8 mouse cellular contexts compared by ENCODE assay signal in the genomic region with DNA sequence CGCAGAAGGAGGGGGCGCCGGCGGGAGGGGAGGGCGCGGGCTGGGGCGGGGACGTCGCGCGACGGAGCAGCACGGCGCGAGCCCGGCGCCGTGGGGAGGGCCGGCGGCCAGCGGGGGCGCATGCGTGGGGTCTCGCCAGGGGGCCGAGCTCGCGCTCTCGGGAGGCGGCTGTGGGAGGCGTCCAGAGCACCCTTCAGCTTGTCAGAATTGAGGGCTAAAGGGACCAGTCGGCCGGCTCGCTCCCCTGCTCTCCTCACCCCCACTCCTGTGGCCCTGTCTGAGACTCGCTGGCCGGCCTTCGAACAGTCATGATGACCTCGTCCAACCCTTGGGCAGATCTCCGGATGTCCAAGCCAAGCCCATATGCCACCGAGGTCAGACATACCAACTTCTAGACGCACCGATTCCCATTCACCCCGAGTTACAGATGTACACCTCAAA. TPM values are rescaled to one million over a fixed set of nuclear protein-coding genes. Genes with fewer than 3 reads are reported as not detected.
A peak's percentile ranks its signal among the peaks of the same experiment; 100 is the strongest.
DNase-seq lines count a peak whose midpoint lies in the region; ATAC-seq and TF ChIP-seq lines count a peak whose summit lies in the region.

No protein-coding gene starts in this region.

- H3K9me3 ChIP-seq in lung, postnatal 0 days (ENCODE audit: low read length): no peaks in the 10 kb centered on the region
- H3K9me3 ChIP-seq in forebrain, embryonic 13.5 days (replicated peaks): no peaks in the 10 kb centered on the region
- no peaks in the 10 kb centered on the region for H3K9me3 ChIP-seq in hindbrain, embryonic 16.5 days (ENCODE audit: control insufficient read depth, low read length)
- no peaks in the 10 kb centered on the region for H3K9me3 ChIP-seq in liver, embryonic 15.5 days (replicated peaks)
- no peaks in the 10 kb centered on the region for H3K9me3 ChIP-seq in stomach, embryonic 14.5 days (ENCODE audit: control insufficient read depth, low read depth, low read length)

- TF ChIP-seq CTCF in lung, postnatal 0 days (IDR thresholded peaks at IDR 0.05): no peak
- TF ChIP-seq CTCF in lung, adult 2 months (IDR thresholded peaks at IDR 0.05; ENCODE audit: insufficient read depth, low read length): no peak

- 0 out of 2 replicates have a peak, but pooled peaks cover 6% of the 10 kb centered on the region for H3K4me1 ChIP-seq in lung, postnatal 0 days (ENCODE audit: insufficient read depth, low read depth, low read length)
- peaks cover 66% of the 10 kb centered on the region for H3K4me1 ChIP-seq in forebrain, embryonic 13.5 days
- peaks cover 56% of the 10 kb centered on the region for H3K4me1 ChIP-seq in hindbrain, embryonic 16.5 days (ENCODE audit: control insufficient read depth, insufficient read depth, low read depth, low read length)
- H3K4me1 ChIP-seq in liver, embryonic 15.5 days (replicated peaks): peaks cover 62% of the 10 kb centered on the region
- peaks cover 51% of the 10 kb centered on the region for H3K4me1 ChIP-seq in stomach, embryonic 14.5 days (ENCODE audit: control insufficient read depth, insufficient read depth, low read length)
- H3K4me1 ChIP-seq in lung, adult 2 months (ENCODE audit: control insufficient read depth, insufficient read depth, low read length): no peaks in the 10 kb centered on the region

- H3K27me3 ChIP-seq in lung, postnatal 0 days (replicated peaks; ENCODE audit: insufficient read depth, low read length): peaks cover 72% of the 10 kb centered on the region
- H3K27me3 ChIP-seq in forebrain, embryonic 13.5 days: peaks cover 80% of the 10 kb centered on the region
- peaks cover 27% of the 10 kb centered on the region for H3K27me3 ChIP-seq in hindbrain, embryonic 16.5 days (replicated peaks; ENCODE audit: control insufficient read depth, insufficient read depth, low read length)
- H3K27me3 ChIP-seq in liver, embryonic 15.5 days: peaks cover 100% of the 10 kb centered on the region
- H3K27me3 ChIP-seq in stomach, embryonic 14.5 days (ENCODE audit: control insufficient read depth, insufficient read depth, low read length): 0 out of 2 replicates have a peak, but pooled peaks cover 4% of the 10 kb centered on the region

- H3K27ac ChIP-seq in lung, postnatal 0 days (ENCODE audit: low read length): no peak overlapping the region
- peak overlapping the region; percentile 35; the same call in 1 of the 2 replicates for H3K27ac ChIP-seq in forebrain, embryonic 13.5 days
- peak overlapping the region; percentile 77 for H3K27ac ChIP-seq in hindbrain, embryonic 16.5 days (ENCODE audit: low read depth, low read length)
- no peak overlapping the region for H3K27ac ChIP-seq in liver, embryonic 15.5 days (replicated peaks)
- peak overlapping the region; percentile 93; the same call in 1 of the 2 replicates for H3K27ac ChIP-seq in stomach, embryonic 14.5 days (ENCODE audit: low read length)

- ATAC-seq in lung, postnatal 0 days: peak; percentile 20; the same call in 1 of the 2 replicates
- 0 out of 2 replicates have a peak, but pooled peaks have one; percentile 17 for ATAC-seq in forebrain, embryonic 13.5 days
- ATAC-seq in hindbrain, embryonic 16.5 days: peak; percentile 61
- no peak for ATAC-seq in liver, embryonic 15.5 days (ENCODE audit: insufficient read depth)
- ATAC-seq in stomach, embryonic 14.5 days (ENCODE audit: insufficient number of reproducible peaks, insufficient read depth, low FRiP score, low read depth): peak; percentile 6; the same call in 1 of the 2 replicates

- TF ChIP-seq POLR2A in lung, adult 2 months (IDR thresholded peaks at IDR 0.05; ENCODE audit: borderline replicate concordance, extremely low read depth, low read depth, low read length): no peak

- no peak overlapping the region for H3K9ac ChIP-seq in lung, postnatal 0 days (replicated peaks; ENCODE audit: low read depth)
- peak overlapping the region; percentile 66 for H3K9ac ChIP-seq in forebrain, embryonic 13.5 days
- peak overlapping the region; percentile 71 for H3K9ac ChIP-seq in hindbrain, embryonic 16.5 days (ENCODE audit: low read depth, low read length)
- H3K9ac ChIP-seq in liver, embryonic 15.5 days: no peak overlapping the region
- H3K9ac ChIP-seq in stomach, embryonic 14.5 days (replicated peaks; ENCODE audit: low read depth, low read length): peak overlapping the region; percentile 68

- peak overlapping the region; percentile 40 for H3K4me3 ChIP-seq in lung, postnatal 0 days (ENCODE audit: low read depth, low read length)
- peak overlapping the region; percentile 47 for H3K4me3 ChIP-seq in forebrain, embryonic 13.5 days
- H3K4me3 ChIP-seq in hindbrain, embryonic 16.5 days (ENCODE audit: low read length): peak overlapping the region; percentile 55
- H3K4me3 ChIP-seq in liver, embryonic 15.5 days (replicated peaks): peak overlapping the region; percentile 44
- H3K4me3 ChIP-seq in stomach, embryonic 14.5 days (ENCODE audit: low read depth, low read length): peak overlapping the region; percentile 60
- H3K4me3 ChIP-seq in lung, adult 2 months (replicated peaks; ENCODE audit: extremely low read depth, low read depth, low read length): no peak overlapping the region

- no peaks in the 10 kb centered on the region for H3K36me3 ChIP-seq in lung, postnatal 0 days (ENCODE audit: insufficient read depth, low read length)
- H3K36me3 ChIP-seq in forebrain, embryonic 13.5 days (ENCODE audit: poor library complexity, severe bottlenecking): 0 out of 2 replicates have a peak, but pooled peaks cover 1% of the 10 kb centered on the region
- H3K36me3 ChIP-seq in hindbrain, embryonic 16.5 days (ENCODE audit: control insufficient read depth, insufficient read depth, low read length): peaks cover 7% of the 10 kb centered on the region
- H3K36me3 ChIP-seq in liver, embryonic 15.5 days (replicated peaks): no peaks in the 10 kb centered on the region
- no peaks in the 10 kb centered on the region; the same call in 1 of the 2 replicates for H3K36me3 ChIP-seq in stomach, embryonic 14.5 days (ENCODE audit: control insufficient read depth, insufficient read depth, low read length)

- H3K4me2 ChIP-seq in lung, postnatal 0 days (replicated peaks; ENCODE audit: low read depth, low read length): peak overlapping the region; percentile 58
- peak overlapping the region; percentile 73 for H3K4me2 ChIP-seq in forebrain, embryonic 13.5 days
- H3K4me2 ChIP-seq in hindbrain, embryonic 16.5 days (ENCODE audit: low read length): peak overlapping the region; percentile 84
- peak overlapping the region; percentile 66 for H3K4me2 ChIP-seq in liver, embryonic 15.5 days
- peak overlapping the region; percentile 70 for H3K4me2 ChIP-seq in stomach, embryonic 14.5 days (replicated peaks; ENCODE audit: low read depth, low read length)

- no peak for DNase-seq in lung, postnatal 0 days (ENCODE audit: low spot score)
- no peak for DNase-seq in lung, postnatal 14 days
- DNase-seq in cerebellum, adult 8-10 months: peak; percentile 48
- no peak for DNase-seq in lung, adult 2 months

- TF ChIP-seq EP300 in lung, postnatal 0 days (IDR thresholded peaks at IDR 0.05): no peak

- WGBS in lung, postnatal 0 days: 5% methylated on average over 13 of the region's 42 CpGs
- 3% methylated on average over 35 of the region's 42 CpGs for WGBS in forebrain, embryonic 13.5 days
- WGBS in hindbrain, embryonic 16.5 days: 1% methylated on average over 40 of the region's 42 CpGs
- 2% methylated on average over 41 of the region's 42 CpGs for WGBS in liver, embryonic 15.5 days (ENCODE audit: insufficient replicate concordance)
- WGBS in stomach, embryonic 14.5 days: 2% methylated on average over 36 of the region's 42 CpGs
- 1% methylated on average over 42 of the region's 42 CpGs for WGBS in lung, adult 2 months

RNA-seq across cellular contexts. Expression of a gene that starts 8.9 kb away (rescaled TPM):
- 2.7 and 4.9 TPM in 2 replicates for polyA plus RNA-seq in lung, postnatal 0 days (2015; fragmentation: Nextera tagmentation; extraction: Ambion mirVana)
- 31.0 and 34.8 TPM in 2 replicates for polyA plus RNA-seq in forebrain, embryonic 13.5 days (2015; fragmentation: Nextera tagmentation; extraction: Ambion mirVana)
- 99.1 and 112 TPM in 2 replicates for polyA plus RNA-seq in hindbrain, embryonic 16.5 days (2015; fragmentation: Nextera tagmentation; extraction: Ambion mirVana)
- 5.0 and 5.7 TPM in 2 replicates for polyA plus RNA-seq in liver, embryonic 15.5 days (2015; fragmentation: Nextera tagmentation; extraction: Ambion mirVana)
- 41.9 and 44.3 TPM in 2 replicates for polyA plus RNA-seq in stomach, embryonic 14.5 days (2014; fragmentation: Nextera tagmentation; extraction: Ambion mirVana)
- 2.3 and 2.4 TPM in 2 replicates for polyA plus RNA-seq in lung, adult 2 months (2012; rRNA removed)

RNA-seq across cellular contexts. Expression of a gene that starts 9.9 kb away (rescaled TPM):
- 12.9 and 13.0 TPM in 2 replicates for polyA plus RNA-seq in lung, postnatal 0 days (2015; fragmentation: Nextera tagmentation; extraction: Ambion mirVana)
- 30.8 and 32.8 TPM in 2 replicates for polyA plus RNA-seq in forebrain, embryonic 13.5 days (2015; fragmentation: Nextera tagmentation; extraction: Ambion mirVana)
- polyA plus RNA-seq in hindbrain, embryonic 16.5 days (2015; fragmentation: Nextera tagmentation; extraction: Ambion mirVana): 49.4 and 55.6 TPM in 2 replicates
- polyA plus RNA-seq in liver, embryonic 15.5 days (2015; fragmentation: Nextera tagmentation; extraction: Ambion mirVana): 12.2 and 12.4 TPM in 2 replicates
- 13.7 and 16.1 TPM in 2 replicates for polyA plus RNA-seq in stomach, embryonic 14.5 days (2014; fragmentation: Nextera tagmentation; extraction: Ambion mirVana)
- polyA plus RNA-seq in lung, adult 2 months (2012; rRNA removed): 10.7 and 15.5 TPM in 2 replicates

RNA-seq across cellular contexts. Expression of a gene that starts 13.9 kb away (rescaled TPM):
- polyA plus RNA-seq in lung, postnatal 0 days (2015; fragmentation: Nextera tagmentation; extraction: Ambion mirVana): 12.5 and 21.1 TPM in 2 replicates
- polyA plus RNA-seq in forebrain, embryonic 13.5 days (2015; fragmentation: Nextera tagmentation; extraction: Ambion mirVana): 1.1 and 1.5 TPM in 2 replicates
- polyA plus RNA-seq in hindbrain, embryonic 16.5 days (2015; fragmentation: Nextera tagmentation; extraction: Ambion mirVana): 2.4 and 3.3 TPM in 2 replicates
- polyA plus RNA-seq in liver, embryonic 15.5 days (2015; fragmentation: Nextera tagmentation; extraction: Ambion mirVana): 4.0 and 4.2 TPM in 2 replicates
- polyA plus RNA-seq in stomach, embryonic 14.5 days (2014; fragmentation: Nextera tagmentation; extraction: Ambion mirVana): 8.0 and 10.1 TPM in 2 replicates
- polyA plus RNA-seq in lung, adult 2 months (2012; rRNA removed): 56.5 and 60.6 TPM in 2 replicates

RNA-seq across cellular contexts. Expression of a gene that starts 20.5 kb away (rescaled TPM):
- 94.9 and 99.9 TPM in 2 replicates for polyA plus RNA-seq in lung, postnatal 0 days (2015; fragmentation: Nextera tagmentation; extraction: Ambion mirVana)
- 304 and 309 TPM in 2 replicates for polyA plus RNA-seq in forebrain, embryonic 13.5 days (2015; fragmentation: Nextera tagmentation; extraction: Ambion mirVana)
- polyA plus RNA-seq in hindbrain, embryonic 16.5 days (2015; fragmentation: Nextera tagmentation; extraction: Ambion mirVana): 343 and 362 TPM in 2 replicates
- polyA plus RNA-seq in liver, embryonic 15.5 days (2015; fragmentation: Nextera tagmentation; extraction: Ambion mirVana): 73.0 and 82.8 TPM in 2 replicates
- 151 and 169 TPM in 2 replicates for polyA plus RNA-seq in stomach, embryonic 14.5 days (2014; fragmentation: Nextera tagmentation; extraction: Ambion mirVana)
- 47.1 and 53.9 TPM in 2 replicates for polyA plus RNA-seq in lung, adult 2 months (2012; rRNA removed)

RNA-seq across cellular contexts. Expression of a gene that starts 22.9 kb away (rescaled TPM):
- 6.4 and 6.6 TPM in 2 replicates for polyA plus RNA-seq in lung, postnatal 0 days (2015; fragmentation: Nextera tagmentation; extraction: Ambion mirVana)
- polyA plus RNA-seq in forebrain, embryonic 13.5 days (2015; fragmentation: Nextera tagmentation; extraction: Ambion mirVana): 7.6 and 7.8 TPM in 2 replicates
- 13.0 and 13.4 TPM in 2 replicates for polyA plus RNA-seq in hindbrain, embryonic 16.5 days (2015; fragmentation: Nextera tagmentation; extraction: Ambion mirVana)
- 12.5 and 14.8 TPM in 2 replicates for polyA plus RNA-seq in liver, embryonic 15.5 days (2015; fragmentation: Nextera tagmentation; extraction: Ambion mirVana)
- polyA plus RNA-seq in stomach, embryonic 14.5 days (2014; fragmentation: Nextera tagmentation; extraction: Ambion mirVana): 10.8 and 11.4 TPM in 2 replicates
- 26.5 and 27.1 TPM in 2 replicates for polyA plus RNA-seq in lung, adult 2 months (2012; rRNA removed)

Comparison
In these comparisons a context has a peak if more than half of its experiments do, and no peak if none do; other contexts are left out.
1. H3K27ac ChIP-seq: peak in forebrain, embryonic 13.5 days (single experiment), hindbrain, embryonic 16.5 days (single experiment) and stomach, embryonic 14.5 days (single experiment); none in lung, postnatal 0 days (single experiment) and liver, embryonic 15.5 days (single experiment).
2. H3K9ac ChIP-seq: peak in forebrain, embryonic 13.5 days (single experiment), hindbrain, embryonic 16.5 days (single experiment) and stomach, embryonic 14.5 days (single experiment); none in lung, postnatal 0 days (single experiment) and liver, embryonic 15.5 days (single experiment).
3. Peak in every context shown above with its lines, with median percentiles within 50 percentile points of each other: H3K4me2 ChIP-seq.